Mouse (Mus musculus) cerebellum, postnatal 14 days (tissue): ENCODE results near the gene Farp1.

Source experiments
- DNase-seq, 2 experiments: peaks; one replicate each; pipeline ENCODE4 v3.0.0; 2021; ENCODE audit warnings: mixed read lengths in 2 of 2

Gene Farp1

DNA sequence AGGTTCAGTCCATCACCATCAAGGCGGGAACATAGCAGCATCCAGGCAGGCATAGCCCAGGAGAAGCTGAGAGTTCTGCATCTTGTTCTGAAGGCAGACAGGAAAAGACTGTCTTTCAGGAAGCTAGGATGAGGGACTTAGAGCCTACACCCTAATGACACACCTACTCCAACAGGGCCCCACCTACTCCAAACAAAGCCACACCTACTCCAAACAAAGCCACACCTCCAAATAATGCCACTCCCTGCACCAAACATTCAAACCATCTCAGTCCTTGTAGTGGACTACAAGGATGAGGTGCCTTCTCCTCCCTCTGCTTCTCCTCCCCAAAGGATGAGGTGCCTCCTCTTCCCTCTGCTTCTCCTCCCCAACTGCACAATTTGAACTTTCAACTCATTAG is 23.5 kb downstream of the Farp1 start:
- DNase-seq = no peak

DNA sequence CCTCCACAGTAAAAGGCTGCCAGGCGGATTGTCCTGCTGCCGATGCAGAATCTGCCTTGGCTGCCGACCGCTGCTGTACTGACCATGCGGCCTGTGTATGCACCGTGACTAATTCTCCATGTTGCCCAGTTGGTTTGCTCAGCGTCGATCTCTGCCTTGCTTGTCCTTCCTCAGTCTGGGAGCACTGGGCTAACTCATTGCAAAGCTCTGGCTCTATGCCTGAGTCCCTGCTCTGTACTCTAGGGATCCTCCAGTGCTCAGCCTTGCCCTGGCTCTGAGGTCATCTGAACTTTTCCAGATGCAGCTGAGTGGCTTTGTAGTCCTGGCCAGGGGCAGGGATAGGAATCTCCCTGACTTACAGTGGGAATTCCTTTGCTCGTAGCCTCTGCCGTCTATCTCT is 24.3 kb downstream of the Farp1 start:
- peak; percentile 32 to 48 for DNase-seq

DNA sequence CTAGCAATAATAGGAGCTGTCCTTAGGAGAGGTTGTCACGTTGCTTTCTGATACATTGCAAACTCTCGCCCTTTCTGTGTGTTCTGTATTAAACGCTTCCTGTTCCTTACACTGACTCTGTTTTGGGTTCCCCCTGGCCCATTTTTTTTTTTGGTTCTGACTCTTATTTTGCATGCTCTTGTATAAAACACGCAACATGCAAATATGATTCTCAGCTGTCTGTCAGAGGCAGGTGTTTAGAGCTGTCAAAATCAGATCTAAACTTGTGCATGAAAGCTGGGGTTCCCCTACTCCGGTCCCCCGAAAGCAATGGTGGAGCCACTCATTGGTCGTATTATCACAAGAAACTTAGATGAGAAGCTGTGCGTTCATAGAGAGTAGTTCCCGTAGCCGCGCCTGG is 25.5 kb downstream of the Farp1 start:
- DNase-seq = no peak

DNA sequence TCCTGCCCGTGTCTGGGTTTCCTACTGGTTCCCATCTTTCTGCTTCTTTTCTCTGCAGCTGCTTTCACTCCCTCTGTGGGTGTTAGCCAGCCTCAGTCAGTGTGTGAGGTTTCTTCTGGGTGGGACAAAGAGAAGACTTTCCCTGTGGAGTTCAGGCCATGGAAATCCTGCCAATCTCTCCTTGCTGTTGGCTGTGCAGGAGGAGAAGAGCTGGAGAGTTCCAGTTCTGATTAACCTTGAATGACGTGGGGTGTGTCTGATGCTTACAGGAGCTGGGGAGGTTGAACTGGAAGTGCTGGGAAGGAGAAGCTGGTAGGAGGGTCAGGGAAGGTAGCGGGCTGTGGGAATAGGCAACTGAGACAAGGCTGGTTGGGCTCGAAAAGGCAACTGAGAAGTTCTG is 26.7 kb downstream of the Farp1 start:
- DNase-seq = no peak

DNA sequence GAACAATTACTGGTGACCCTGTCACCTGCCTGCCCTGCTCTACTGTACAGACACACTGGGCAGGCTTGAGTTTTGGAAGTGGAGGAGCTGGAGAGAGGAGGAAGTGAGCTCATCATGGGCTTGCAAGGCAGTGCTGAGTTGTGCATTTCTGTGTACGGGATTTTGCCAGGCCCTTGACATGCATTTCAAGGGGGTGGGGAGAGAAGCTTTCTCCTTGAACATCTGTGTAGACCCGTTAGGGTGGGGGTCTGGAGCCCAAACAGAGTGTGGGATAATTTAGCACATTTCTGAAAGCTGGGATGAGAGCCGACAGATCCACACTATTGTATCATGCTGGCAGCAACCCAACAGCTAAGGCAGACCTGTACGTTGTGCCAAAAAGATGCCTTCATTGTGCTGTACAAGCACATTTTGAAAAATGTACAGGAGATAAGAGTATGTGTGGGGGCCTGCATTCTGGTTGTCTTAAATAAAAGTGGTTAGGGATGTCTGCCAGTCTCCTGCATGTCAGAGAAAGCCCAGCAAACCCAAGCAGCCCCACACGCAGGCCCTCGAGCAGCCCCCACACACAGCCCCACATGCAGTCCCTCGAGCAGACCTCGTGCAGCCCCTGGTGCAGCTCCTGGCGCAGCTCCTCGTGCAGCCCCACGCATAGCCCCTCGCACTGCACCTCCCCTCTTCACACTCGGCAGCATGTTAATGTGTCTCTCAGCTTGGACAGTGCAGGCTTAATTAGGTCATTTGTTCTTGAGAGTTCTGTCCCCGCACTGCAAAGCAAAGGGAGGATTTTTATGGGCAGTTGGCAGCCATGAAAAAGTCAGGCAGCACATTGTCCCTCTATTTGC is 27.5 kb downstream of the Farp1 start:
- DNase-seq = peak; percentile 56 to 65

DNA sequence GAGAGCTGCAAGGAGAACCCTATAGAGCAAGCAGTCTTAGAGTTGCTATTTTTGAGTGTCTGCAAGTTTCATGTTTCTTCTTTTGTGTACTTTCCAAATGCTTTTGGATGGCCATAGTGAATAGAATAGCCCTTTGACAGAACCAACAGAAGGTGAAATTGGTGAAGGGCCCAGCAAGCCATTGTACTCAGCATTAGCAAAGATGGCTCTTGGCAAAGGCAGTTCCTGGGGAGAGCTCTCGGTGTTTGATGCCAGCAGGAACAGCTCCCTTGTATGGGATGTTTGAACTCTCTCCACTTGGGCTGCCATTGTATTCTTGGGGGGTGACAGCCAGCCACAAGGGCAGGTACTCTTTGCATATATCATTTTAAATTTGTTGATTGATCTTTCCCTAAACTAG is 29.7 kb downstream of the Farp1 start:
- peak in 1 of 2 experiments; percentile 22 for DNase-seq

DNA sequence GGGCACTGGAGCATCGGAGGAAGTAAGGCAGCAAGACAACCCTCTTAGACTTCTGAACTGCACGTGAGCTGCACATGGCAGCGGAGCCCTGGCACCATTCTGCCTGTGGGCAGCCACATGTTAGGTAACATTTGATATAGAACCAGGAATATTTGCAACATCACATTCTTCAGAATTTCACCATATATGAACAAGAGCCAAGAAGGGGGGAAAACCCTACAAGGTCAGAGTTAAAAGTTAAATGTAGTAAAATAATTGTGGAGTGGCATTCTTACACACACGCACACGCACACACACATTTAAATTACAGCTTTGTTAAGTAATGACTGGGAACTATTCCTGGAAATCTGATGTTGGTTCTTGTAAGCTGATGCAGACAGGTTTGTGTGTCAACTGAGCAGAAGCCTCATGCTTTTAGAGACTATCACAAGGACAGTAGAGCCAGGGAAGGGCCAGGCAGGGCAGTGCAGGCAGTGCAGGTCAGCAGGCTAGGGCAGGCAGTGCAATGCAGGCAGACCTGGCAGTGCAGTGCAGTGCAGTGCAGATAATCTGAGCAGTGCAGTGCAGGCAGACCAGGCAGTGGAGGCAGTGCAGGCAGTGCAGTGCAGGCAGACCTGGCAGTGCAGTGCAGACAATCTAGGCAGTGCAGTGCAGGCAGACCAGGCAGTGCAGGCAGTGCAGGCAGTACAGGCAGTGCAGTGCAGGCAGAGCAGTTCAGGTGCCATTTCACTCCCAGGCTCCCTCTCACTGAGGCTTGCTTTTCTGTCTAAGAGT is 38.3 kb downstream of the Farp1 start:
- DNase-seq = no peak

DNA sequence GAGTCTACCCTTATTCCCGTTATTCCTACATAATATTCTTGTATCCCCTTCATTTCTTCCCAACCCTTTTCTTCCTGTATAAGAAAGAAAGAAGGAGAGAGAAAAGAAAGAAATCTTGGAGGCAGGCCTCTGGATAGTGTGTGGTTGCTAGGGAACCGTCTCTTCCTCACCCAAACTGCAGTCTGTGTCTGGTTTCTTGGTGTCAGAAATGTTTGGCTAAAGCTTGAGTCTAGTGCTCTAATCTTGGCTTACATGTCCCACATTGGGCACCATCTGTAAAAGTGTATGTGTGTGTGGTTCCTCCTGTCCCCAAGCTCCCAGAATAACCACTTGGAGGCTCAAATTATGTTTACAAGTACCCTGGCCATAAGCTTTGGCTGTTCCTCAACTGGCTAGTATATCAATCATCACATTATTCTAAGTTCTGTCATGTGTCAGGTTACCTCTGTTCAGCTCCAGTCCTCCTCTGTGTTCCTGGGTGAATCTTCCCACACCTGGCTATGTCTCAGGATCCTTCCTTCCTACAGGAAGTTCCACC is 39.3 kb downstream of the Farp1 start:
- DNase-seq = no peak

DNA sequence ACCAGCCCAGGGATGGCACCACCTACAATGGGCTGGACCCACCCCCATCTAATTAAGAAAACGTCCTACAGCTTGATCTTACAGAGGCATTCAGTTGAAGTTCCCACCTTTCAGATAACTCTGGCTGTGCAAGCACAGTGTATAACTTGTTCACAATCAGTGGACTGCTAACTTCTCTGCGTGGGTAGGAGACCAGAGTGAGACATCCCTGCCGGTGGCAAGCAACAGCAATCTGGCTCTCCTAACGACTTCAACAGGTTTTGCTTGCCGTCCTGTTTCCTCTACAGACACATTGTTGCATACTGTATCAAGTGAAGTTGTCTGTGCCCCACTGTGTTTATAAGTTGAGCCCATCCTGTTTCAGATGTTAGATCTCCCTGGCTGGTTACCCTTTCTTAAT is 45.7 kb downstream of the Farp1 start:
- DNase-seq = no peak

DNA sequence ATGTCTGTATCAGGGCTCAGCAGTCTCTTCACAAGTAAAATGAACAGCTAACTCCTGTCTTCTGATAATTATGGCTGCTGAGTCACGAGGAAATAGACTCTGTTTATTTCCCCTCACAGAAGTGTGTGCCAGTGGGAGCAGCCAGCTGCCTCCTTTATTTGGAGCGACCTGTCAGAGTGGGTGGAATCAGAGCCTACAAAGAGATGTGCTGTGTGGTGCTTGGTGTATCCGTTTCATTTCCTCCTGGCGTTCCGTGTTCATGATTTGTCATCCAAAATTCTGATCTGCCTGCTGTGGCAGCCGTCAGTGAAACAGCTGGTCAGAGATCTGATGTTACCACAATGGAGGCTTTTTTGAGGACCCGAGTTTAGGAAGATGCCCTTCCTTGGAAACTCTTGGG is 47.3 kb downstream of the Farp1 start:
- DNase-seq = no peak

DNA sequence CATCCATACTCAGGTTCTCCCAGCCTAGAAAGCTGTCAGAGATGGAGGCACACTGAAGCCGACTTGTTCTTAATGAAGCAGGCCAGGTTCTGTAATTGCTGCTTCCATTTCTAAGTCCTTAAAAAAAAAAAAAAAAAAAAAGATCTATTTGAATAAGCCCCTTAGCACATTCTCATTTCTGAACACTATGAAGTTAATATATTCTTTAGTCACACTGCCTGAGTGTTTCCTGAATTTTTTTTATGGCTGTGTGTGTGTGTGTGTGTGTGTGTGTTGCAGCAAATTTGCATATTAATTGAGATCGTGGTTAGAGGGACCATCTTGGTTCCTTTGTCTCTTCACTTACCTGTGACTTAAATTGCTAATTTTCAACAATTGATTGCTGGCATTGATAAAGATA is 47.8 kb downstream of the Farp1 start:
- no peak for DNase-seq

DNA sequence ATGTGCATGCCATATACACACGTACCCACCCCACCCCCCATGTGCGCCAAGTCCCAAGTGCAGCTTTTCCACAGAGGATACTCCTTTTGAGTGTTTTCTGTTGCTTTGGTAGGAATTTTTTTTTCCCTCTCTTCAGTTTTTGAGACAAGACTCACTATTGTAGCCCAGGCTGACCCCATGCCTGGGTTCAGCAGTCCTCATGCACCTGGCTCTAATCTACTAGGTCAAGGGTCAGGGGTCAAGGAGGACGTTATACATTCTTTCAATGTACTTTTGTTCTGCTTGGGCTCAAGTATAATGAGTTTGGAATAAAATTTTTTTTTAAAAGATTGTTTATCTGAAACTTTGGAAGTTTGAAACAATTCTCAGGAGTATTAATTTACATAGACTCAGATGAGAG is 48.4 kb downstream of the Farp1 start:
- DNase-seq = no peak

DNA sequence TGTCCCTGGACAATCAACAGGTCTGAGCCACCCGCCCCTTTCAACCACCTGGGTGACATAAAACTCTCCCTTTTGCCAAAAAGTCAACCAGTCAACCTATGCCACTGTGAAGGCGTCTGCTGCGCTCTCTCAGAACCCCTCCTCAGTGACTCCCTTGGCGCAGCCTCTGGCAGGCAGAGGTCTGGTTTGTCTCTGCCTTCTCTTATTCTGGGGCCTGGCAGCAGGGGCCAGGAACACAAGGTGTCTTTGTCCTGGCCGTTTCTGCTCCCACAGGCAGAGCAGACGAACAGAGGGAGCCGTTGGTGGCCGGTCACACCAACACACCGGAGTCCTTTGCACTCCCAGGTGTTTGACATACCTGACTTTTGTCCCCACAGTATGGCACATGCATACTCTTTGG is 57.5 kb downstream of the Farp1 start:
- no peak for DNase-seq

DNA sequence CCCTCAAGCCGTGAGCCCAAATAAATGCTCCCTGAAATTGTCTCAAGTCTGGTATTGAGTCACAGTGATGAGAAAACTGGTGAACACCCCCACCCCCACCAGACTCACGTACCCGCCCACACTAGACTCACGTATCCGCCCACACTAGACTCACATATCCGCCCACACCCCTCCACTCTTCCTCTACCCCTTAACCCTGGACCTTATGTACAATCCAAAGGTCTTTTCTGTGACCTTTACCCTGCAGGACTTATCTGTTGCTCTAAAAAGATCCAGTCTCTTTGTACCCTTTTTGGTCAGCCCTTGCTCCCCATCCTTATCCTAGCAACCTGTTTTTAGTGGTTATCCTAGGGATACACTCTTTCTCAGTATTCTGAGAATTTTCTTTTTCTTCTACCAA is 58.9 kb downstream of the Farp1 start:
- DNase-seq = no peak

DNA sequence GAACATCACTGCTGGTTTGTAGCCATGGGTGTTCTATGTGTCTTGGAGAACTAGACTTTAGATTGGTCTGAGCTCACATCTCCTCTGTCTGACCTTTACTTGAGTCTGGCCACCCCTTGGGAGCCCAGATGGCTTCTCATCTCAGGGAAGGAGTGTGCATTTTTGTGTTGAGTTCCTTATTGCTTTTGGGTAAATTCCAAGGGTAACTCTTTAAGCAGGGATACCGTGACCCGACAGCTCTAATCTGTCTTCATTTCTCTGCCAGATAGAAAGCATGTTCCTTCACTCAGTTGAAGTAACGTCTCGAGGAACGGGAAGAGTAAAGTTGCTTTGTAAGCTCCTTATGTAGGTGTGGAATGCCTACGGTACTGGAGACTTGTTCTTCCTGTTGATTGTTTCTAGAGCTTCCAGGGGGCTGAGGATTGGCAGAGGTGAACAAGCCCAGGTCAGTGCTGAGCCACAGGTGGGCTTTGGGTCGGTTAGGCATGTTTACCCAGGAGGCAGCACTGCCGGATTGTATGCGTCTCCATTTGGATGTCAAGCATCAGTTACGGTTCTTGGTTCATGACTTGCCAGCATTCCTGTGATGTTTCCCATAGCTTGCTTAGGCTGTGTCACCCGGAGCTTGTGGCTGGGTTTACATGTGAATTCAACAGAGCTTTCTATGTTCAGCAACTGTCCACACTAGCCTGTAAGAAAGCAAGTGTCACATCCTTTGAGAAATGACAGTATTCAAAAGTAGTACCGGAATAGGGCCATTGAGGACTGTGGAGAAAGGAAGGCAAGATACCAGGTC is 62.8 kb downstream of the Farp1 start:
- DNase-seq = no peak

DNA sequence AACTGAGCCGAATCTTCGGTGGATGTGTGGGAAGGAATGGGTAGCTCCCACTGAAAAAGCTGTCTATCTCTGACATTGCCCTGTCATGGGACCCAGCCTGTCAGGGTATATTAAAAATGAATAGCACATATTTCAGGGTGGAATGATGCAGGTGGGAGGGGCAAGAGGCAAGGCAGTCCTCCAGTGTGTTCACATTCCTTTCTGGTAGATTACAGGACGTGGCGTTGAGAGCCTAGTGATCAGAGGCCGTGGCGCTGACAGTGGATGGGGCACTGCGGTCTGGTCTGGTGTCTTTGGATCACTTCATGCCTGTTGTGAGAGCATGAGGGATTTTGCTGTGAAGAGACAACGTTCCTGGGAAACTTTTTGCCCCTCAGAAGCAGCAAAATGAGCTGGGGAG is 64.1 kb downstream of the Farp1 start:
- DNase-seq = no peak

DNA sequence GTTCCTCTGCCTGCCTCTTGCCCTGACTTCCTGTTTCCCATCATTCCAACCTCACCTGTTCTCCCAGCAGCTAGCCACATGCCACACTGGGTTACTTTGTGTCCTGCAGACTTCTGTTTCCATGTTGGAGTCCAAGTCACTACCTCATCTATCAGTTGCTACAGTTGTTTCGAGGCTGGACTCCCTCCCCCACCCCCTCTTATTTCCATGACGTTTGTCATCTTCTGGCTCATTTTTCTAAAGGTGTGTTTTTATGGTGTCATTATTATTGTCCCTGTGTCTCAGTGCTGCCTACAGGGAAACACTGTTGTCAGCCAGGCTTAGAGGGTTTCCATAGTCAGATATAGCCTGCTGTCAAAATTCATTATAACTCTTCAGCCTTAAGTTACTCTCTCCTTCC is 64.9 kb downstream of the Farp1 start:
- no peak for DNase-seq

DNA sequence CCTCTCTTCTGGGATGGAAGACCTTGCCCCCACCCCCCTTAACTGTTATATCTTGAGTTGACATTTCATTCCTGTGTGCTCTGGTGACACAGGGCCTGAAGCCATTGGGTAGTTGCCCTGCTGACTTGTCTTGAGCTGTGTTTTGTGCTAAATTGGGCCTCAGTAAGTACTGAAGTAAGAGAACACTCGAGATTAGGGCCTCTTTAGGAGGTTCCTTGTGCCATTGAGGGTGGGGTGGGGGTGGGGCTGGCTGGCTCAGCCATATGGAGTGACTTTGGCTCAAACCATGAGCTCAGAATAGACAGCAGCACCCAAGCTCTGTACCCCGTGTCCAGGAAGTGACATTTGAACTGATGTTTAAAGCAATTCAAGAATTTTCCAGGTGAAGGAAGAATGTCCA is 65.8 kb downstream of the Farp1 start:
- DNase-seq = no peak

DNA sequence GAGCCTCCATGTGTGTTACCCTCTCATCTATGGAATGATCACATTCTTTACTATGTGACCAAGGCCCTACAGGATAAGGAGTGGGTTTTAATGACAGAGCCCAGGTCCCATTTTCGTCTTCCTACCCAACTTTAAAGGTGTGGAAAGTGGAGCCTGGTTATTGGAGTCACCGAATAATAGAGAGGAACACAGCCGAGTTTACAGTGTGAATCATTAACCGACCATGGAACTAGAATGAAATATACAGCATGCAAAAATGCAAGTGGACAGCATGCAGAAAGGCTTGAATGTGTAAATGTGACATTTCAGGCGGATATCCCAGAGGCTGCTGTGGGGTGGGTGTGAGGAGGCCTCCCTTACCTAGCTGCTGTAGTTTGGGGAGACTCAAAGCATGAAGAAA is 66.5 kb downstream of the Farp1 start:
- DNase-seq = no peak

DNA sequence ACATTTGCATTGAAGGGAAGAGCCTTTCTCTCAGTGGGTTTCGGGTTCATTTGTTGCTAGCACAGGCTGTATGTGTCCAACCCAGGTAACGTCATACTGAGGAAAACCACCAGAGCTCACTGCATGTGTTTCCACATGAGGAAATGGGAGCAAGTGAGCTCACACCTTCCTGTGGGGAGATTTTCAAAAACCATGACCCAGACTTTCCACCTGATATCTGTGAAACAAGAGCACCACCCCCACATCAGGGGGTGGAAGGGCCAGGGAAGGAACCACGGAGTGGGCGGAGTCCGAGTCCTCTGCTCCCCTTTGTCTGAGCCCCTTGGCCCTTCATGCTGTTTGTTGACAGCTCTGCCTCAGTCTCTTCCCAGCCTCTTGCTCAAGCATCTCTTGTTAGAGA is 67.6 kb downstream of the Farp1 start:
- no peak for DNase-seq

DNA sequence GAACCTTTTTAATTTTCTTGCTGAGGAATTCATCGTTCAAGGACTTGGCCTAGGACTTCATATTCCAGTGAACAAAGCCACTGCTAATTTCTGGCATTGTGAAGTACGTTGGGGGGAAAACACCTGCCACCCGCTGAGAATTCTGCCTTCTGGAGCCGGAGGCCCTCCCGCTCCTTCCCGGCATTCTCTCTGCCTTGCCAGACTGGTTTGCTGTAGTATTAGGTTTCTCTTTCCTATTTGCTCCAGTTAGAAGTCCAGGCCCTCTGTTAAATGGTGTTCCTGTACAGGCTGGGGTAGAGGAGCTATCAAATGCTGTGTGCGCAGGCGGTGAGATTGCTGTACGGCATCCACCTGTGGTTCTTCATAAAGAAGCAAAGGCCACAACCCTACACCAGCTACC is 68.5 kb downstream of the Farp1 start:
- peak; percentile 42 to 45 for DNase-seq

DNA sequence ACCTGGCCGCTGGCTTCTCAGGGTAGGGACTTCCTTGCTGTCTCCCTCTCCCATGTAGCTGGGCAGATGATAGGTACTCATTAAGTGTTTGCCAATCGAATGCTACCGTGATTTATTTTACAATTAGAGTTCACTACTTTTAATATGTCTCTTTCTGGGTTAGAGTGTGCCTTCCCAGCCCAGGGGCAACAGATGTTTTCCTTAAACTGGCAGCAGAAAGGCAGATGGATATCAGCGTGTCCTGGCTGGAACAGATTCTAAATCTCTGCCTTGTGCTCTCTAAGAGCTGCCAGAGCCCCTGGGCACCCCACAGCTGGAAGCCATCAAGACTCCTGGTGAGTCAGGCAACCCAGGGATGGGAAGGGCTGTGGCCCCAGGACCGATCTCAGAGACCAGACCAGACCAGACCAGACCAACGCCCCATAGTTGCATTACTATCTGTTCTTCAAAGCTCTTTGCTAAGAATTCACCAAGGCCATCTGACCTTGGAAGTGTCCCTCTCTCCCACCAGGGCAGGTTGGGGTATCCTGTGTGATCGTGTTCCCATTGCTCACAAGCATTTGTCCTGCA is 69.8 kb downstream of the Farp1 start:
- no peak for DNase-seq

DNA sequence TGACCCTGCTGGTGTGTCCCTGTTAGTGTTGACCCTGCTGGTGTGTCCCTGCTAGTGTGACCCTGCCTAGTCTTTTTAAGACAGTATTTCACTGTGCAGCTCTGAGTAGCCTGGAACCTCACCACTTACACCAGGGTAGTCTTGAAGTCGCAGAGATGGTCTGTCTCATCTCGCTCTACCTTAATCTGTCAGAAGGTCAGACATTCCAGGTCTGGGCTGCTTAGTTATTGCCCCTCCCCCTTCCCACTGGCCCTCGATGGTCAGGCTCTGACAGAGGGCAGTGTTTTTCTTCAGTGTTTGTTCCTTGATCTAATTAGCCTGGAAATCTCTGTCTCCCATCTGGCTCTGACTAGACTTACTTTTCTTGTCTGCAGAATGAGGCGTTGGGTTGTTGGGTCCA is 71.9 kb downstream of the Farp1 start:
- DNase-seq = no peak
